Mouse (Mus musculus) left cerebral cortex, postnatal 36 days (tissue): ENCODE measurements at regions not wholly inside any gene's neighbourhood (a gene's known extent, or its start where the extent isn't known, plus 50 kb on each side); places are given as distances from the start of the nearest gene placed in this dataset.
A peak's percentile ranks its signal among the peaks of the same experiment; 100 is the strongest.

Experiments
- DNase-seq, 2 experiments: peaks; one replicate each; pipeline ENCODE4 v3.0.0; 2021 to 2022; ENCODE audit warnings: low spot score in 2 of 2, mixed read lengths in 1 of 2
- intact Hi-C: fragments of 180-260 bp; cut with DNase I; formaldehyde crosslinking; loops from one replicate; pipeline ENCODE4 v1.15.1; 2025

GRCm38 (mm10) chr4:93935692-93936091, 600.4 kb upstream of the Tusc1 start:
- intact Hi-C loops = no loop called here
- DNase-seq = no peak

- no peak for DNase-seq
- intact Hi-C loops = no loop called here
Measured at GRCm38 (mm10) chr4:93927117-93927516, 591.8 kb upstream of the Tusc1 start.

- intact Hi-C loops = no loop called here
- DNase-seq = no peak
Measured at GRCm38 (mm10) chr4:93924402-93924801, 589.1 kb upstream of the Tusc1 start.

DNA sequence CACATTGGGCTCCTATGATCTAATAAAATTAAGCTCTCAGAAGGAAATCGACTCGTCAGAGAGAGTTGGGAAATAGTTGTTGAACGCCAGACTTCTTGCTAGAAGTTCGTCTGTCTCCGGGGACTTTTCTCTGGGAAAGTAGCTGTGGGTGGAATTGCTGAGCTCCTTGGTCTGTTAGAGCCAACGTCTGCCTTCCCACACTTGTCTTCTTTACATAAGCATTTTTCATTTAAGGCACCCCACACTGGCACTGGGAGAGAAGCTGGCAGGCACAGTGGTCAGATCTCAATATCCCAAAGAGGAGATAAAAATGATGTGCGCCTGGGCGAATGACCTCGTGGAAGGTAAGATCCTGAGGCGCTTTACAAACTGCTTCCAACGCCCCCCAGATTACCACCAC, 551.3 kb upstream of the Tusc1 start:
- intact Hi-C loops = no loop called here
- DNase-seq = peak; percentile 46 to 58

- intact Hi-C loops = no loop called here
- DNase-seq = no peak
Measured at GRCm38 (mm10) chr4:93881318-93881717, 546.0 kb upstream of the Tusc1 start.

DNA sequence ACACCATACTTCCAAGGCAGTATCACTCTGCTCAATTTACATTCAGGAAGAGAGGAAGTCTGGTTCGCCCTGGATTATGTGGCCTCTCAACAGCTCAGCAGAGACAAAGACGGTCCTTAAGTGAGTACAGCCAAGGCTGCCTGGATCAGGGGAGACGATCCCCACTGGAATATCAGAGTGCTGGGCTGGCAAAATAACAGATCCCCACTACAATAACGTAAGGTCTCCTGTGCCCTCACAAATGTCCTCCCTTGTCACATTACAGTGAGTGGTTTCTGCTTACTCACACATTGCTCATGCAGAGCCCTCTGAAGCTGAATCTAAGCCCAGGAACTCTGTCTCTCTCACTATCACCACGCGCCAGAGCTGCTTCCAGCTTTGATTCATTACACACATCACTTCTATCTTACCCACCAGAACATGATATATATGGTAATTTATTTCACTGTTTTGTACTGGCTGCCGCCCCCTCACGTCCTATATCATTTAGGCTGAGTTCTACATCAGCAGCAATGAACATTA, 544.1 kb upstream of the Tusc1 start:
- peak; percentile 58 to 62 for DNase-seq

DNA sequence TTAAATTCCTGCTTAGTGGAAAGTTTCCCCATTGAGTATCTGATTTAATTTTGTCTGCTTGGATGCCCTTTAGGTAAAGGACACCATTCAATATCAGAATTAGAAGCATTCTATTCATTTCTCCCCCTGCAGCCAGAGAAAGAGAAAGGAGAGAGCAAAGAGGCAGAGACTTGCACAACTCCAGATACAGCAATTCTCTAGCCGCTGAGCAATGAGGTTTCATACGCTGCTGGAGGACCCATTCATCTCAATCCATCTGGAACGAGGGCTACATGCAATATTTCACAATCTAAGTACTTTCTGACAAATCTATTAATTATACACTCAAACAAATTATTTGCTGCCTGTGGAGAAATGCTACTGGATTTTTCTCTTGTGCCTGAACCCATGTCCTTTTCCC, 538.0 kb upstream of the Tusc1 start:
- intact Hi-C loops = no loop called here
- no peak for DNase-seq

More for the DNA sequence above, 544.1 kb upstream of the Tusc1 start:
- intact Hi-C loops = no loop called here

DNA sequence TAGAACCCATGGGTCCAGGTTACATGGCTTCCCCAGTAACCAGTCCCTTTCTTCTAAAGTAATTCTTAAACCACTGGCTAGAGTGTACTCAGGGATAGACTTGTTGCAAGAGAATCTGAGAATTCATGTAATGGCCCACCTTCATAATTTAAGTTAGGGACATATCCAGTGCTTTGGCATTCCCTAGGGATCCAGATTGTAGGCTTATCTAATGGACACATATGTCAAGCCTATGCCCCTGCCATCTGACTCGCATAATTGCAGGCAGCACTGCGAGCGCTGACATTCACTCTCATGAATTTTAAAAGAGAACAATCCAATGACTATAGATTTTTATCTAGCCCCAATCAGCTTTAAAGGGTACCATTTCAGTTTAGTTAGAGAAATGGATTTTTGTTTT, 518.1 kb upstream of the Tusc1 start:
- intact Hi-C loops = no loop called here
- DNase-seq = no peak

DNA sequence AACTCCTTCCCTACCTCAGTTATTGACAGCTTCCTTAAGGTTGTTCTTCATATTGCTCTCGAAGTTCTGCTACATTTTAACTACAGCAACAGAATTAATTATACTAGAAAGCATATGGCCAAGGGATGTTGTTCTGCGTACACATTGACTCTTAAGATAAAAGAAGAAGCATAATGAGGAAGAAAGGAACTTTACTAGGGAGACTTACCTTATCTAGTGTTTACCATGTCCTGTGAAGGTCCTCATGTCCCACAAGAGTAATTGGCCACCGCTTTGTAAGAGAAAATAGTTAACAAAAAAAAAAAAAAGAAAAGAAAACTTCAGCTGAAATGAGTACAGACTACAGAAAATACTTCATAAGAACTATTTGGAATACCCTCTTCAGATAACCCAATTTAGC, 513.9 kb upstream of the Tusc1 start:
- intact Hi-C loops = no loop called here
- no peak for DNase-seq

- intact Hi-C loops = no loop called here
- DNase-seq = no peak
Measured at GRCm38 (mm10) chr4:93830701-93831100, 495.4 kb upstream of the Tusc1 start.

GRCm38 (mm10) chr4:93793104-93793503, 457.8 kb upstream of the Tusc1 start:
- no peak for DNase-seq
- intact Hi-C loops = no loop called here

DNA sequence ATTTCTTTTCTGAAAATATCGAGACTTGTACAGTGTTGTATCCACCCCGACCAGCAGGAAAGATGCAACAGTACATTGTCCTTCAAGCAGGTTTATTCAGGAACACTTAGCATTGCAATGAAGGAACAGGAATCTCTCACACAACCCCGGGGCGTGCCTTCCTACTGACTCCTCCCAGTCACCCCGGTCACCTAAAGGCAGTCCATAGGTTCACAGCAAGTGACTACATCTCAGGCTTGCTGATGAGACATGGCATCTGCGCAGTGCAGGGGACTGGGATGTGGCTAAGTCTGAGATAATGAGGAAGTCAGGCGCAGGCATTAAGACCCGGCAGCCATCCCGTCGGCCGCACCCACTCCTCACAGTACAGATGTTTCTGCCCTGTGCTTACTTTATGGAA, 454.8 kb upstream of the Tusc1 start:
- intact Hi-C loops = no loop called here
- no peak for DNase-seq

GRCm38 (mm10) chr4:93754497-93754896, 419.2 kb upstream of the Tusc1 start:
- no peak for DNase-seq
- intact Hi-C loops = no loop called here

GRCm38 (mm10) chr4:93746326-93746725, 411.0 kb upstream of the Tusc1 start:
- no peak for DNase-seq
- intact Hi-C loops = no loop called here

- intact Hi-C loops = no loop called here
- no peak for DNase-seq
Measured at GRCm38 (mm10) chr4:93713711-93714110, 378.4 kb upstream of the Tusc1 start.

DNA sequence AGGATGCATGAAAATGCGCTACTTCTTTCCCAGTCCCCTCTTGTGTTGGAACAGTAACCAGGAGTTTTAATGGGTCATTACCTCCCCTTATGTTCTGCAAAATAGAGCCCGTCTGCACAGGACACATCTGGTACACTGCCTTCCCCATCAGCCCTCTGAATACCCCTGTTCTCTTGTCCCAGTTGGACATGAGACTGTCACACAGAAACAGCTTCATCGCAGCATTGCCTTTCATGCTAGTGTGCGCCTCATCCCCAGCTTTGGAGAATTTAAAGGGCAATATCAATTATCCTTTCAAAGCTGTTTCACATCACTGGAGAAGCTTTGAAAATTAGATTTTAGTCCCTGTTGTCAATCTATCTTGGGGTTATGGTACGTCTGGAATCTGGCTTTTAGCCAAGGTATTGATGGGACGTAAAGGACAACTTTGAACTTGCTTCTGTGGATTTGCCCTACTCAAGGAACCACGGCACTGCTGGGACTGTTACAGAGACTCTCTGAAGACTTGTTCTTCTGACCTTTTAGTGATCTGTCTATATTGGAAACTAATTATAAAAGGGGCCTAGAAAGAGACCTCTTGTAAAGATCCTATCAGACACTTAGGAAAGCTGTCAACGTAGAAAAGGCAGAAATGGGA, 341.2 kb upstream of the Tusc1 start:
- no peak for DNase-seq
- intact Hi-C loops = no loop called here

DNA sequence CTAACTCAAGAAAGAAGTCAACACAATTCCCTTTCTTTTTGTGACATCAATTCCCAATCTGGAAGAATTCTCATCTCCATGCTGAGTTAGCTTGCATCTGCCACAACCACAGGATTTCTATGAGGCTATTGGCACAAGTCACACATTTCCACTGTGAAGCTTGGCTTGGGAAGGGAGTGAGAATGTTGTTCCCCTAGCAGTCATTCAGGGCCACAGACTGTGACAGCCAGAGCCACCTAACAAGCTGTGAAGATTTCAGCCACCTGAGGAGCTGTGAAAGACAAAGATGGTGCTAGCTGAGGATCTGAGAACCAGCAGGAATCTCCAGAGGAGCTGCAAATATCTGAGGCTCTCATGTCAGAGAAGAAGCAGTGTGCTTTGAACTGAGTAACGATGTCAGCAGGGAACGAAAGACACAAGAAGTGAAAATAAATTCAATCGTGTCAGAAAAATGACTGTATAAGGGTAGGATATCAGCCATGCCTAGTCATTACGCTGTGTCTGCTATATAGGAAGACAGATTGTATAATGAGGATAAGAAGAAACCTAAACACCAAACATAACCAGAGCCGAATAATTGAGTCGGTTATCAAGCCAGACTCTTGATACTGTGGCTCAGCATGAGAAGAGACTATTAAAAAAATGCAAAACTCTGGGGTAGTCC, 340.6 kb upstream of the Tusc1 start:
- no peak for DNase-seq
- intact Hi-C loops = no loop called here

- intact Hi-C loops = no loop called here
- no peak for DNase-seq
Measured at GRCm38 (mm10) chr4:93669050-93669449, 333.7 kb upstream of the Tusc1 start.

DNA sequence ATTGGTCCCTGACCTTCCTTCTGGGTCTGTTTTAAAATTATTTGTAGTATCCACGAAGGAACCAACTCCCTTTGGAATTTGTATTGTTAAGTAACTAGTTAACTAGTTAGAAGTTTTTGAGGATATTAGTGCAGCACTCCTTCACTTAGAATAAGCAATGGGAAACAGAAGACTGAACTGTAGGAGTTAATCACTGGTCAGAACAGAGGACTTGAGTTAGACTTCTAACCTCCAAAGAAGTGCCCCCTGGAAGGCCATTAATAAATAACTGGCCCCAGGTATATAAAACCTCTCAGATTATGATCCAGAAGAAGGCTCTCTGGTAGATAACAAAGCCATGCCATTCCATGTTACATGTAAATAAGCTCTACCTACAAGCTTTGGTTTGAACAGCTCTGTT, 329.0 kb upstream of the Tusc1 start:
- intact Hi-C loops = no loop called here
- DNase-seq = no peak

DNA sequence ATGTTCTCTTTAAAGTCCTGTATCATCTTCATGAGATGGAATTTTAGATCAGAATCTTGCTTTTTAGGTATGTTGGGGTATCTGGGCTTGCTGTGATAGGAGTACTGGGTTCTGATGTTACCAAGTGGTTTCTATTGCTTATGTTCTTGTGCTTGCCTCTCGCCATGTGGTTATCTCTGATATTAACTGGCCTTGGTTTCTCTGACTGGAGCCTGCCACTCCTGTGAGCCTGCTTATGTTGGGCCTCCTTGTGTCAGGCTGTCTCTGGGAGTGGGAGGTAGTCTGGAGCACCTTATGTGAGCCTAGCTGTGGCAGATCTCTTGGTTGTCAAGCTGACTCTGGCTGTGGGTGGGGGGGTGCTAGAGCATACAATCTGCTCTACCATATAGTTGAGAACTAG, 302.9 kb upstream of the Tusc1 start:
- DNase-seq = no peak
- intact Hi-C loops = no loop called here

GRCm38 (mm10) chr4:93598474-93598873, 263.2 kb upstream of the Tusc1 start:
- intact Hi-C loops = no loop called here
- no peak for DNase-seq

GRCm38 (mm10) chr4:93584328-93584727, 249.0 kb upstream of the Tusc1 start:
- intact Hi-C loops = no loop called here
- DNase-seq = no peak
